28 mouse cellular contexts compared by ENCODE assay signal in the genomic region with DNA sequence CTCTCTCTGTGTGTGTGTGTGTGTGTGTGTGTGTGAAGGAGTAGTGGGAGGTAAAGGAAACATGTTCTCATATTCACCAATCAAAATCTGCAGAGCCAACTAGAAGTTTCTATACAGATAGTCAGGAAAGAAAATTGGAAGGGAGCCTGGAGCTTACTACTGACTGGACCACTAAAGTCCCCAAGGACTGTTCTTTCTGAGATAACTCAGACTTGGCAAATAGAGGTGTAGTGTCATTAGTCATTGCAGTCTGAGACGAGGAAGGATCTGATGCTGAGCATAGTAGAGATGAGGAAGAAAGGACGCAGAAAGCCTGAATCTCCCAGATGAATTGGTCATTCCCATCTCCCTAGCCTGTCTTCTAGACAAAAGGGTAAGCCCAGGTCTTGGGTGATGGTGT. TPM values are rescaled to one million over a fixed set of nuclear protein-coding genes. Genes with fewer than 3 reads are reported as not detected.
DNase-seq lines count a peak whose midpoint lies in the region; ATAC-seq and TF ChIP-seq lines count a peak whose summit lies in the region.
"Had no signal": no experiment of that assay in that cellular context is flagged by ENCODE, and none has a peak within 500 bp of the region (broad histone marks: within the 10 kb centered on the region; RNA-seq: fewer than 3 reads in every experiment).

No protein-coding gene starts in this region.

- H3K9ac ChIP-seq in embryonic facial prominence, embryonic 14.5 days (ENCODE audit: low read depth, low read length) = no peak overlapping the region
- H3K9ac ChIP-seq in kidney, postnatal 0 days (ENCODE audit: low read depth, low read length) = no peak overlapping the region
- H3K9ac ChIP-seq in midbrain, embryonic 13.5 days (replicated peaks) = no peak overlapping the region
- H3K9ac ChIP-seq: embryonic facial prominence, embryonic 15.5 days; forebrain, postnatal 0 days; heart, embryonic 12.5 days; heart, embryonic 15.5 days; hindbrain, embryonic 13.5 days; intestine, embryonic 15.5 days had no signal

- H3K27me3 ChIP-seq in embryonic facial prominence, embryonic 14.5 days (replicated peaks; ENCODE audit: control insufficient read depth, insufficient read depth, low read length) = no peaks in the 10 kb centered on the region
- no peaks in the 10 kb centered on the region for H3K27me3 ChIP-seq in embryonic facial prominence, embryonic 10.5 days (replicated peaks; ENCODE audit: low read depth, poor library complexity, severe bottlenecking)
- H3K27me3 ChIP-seq in kidney, postnatal 0 days (ENCODE audit: insufficient read depth, low read length) = no peaks in the 10 kb centered on the region
- 0 out of 2 replicates have a peak, but pooled peaks cover 3% of the 10 kb centered on the region for H3K27me3 ChIP-seq in midbrain, embryonic 13.5 days
- H3K27me3 ChIP-seq: CH12.LX; embryonic facial prominence, embryonic 15.5 days; heart, embryonic 12.5 days; heart, embryonic 15.5 days; hindbrain, embryonic 13.5 days; intestine, embryonic 15.5 days had no signal

- no peaks in the 10 kb centered on the region for H3K36me3 ChIP-seq in embryonic facial prominence, embryonic 14.5 days (ENCODE audit: control insufficient read depth, insufficient read depth, low read length)
- H3K36me3 ChIP-seq in embryonic facial prominence, embryonic 10.5 days (replicated peaks) = no peaks in the 10 kb centered on the region
- H3K36me3 ChIP-seq in kidney, postnatal 0 days (ENCODE audit: insufficient read depth, low read length) = no peaks in the 10 kb centered on the region
- H3K36me3 ChIP-seq in midbrain, embryonic 13.5 days = no peaks in the 10 kb centered on the region
- H3K36me3 ChIP-seq: embryonic facial prominence, embryonic 15.5 days; G1E; heart, embryonic 12.5 days; heart, embryonic 15.5 days; hindbrain, embryonic 10.5 days; hindbrain, embryonic 13.5 days; intestine, embryonic 15.5 days had no signal

- no peaks in the 10 kb centered on the region for H3K9me3 ChIP-seq in embryonic facial prominence, embryonic 14.5 days (ENCODE audit: control insufficient read depth, low read length)
- H3K9me3 ChIP-seq in embryonic facial prominence, embryonic 10.5 days = no peaks in the 10 kb centered on the region
- no peaks in the 10 kb centered on the region for H3K9me3 ChIP-seq in kidney, postnatal 0 days (replicated peaks; ENCODE audit: low read length)
- H3K9me3 ChIP-seq in midbrain, embryonic 13.5 days = no peaks in the 10 kb centered on the region
- H3K9me3 ChIP-seq: embryonic facial prominence, embryonic 15.5 days; G1E; heart, embryonic 12.5 days; heart, embryonic 15.5 days; hindbrain, embryonic 10.5 days; hindbrain, embryonic 13.5 days; intestine, embryonic 15.5 days had no signal

- DNase-seq in embryonic facial prominence, embryonic 14.5 days (ENCODE audit: low spot score) = peak; percentile 42
- no peak for DNase-seq in embryonic facial prominence, embryonic 10.5 days (ENCODE audit: low spot score)
- peak; percentile 26 for DNase-seq in kidney, postnatal 0 days (ENCODE audit: low spot score)
- no peak for DNase-seq in kidney, adult 9 months
- DNase-seq: adrenal gland, adult 2 months; adrenal gland, postnatal 14 days; B cell, adult 2 months; cerebellum, adult 11-12 months; cerebellum, adult 8-10 months; cerebellum, postnatal 10 days; cerebellum, postnatal 36 days; embryo, embryonic 11 days; forebrain, postnatal 0 days; gastrocnemius, adult 2 months; gastrocnemius, postnatal 14 days; heart, adult 18-20 months had no signal

- no peak for TF ChIP-seq POLR2A in bone marrow macrophage, adult 2 months (IDR thresholded peaks at IDR 0.05; ENCODE audit: borderline replicate concordance, low read depth, low read length)

- 68% methylated on average over 2 of the region's 2 CpGs for WGBS in embryonic facial prominence, embryonic 14.5 days
- WGBS in embryonic facial prominence, embryonic 10.5 days = 82% methylated on average over 2 of the region's 2 CpGs
- 69% methylated on average over 2 of the region's 2 CpGs for WGBS in kidney, postnatal 0 days
- WGBS in midbrain, embryonic 13.5 days = 88% methylated on average over 2 of the region's 2 CpGs

- H3K4me2 ChIP-seq in embryonic facial prominence, embryonic 14.5 days (ENCODE audit: low read depth, low read length) = no peak overlapping the region
- no peak overlapping the region for H3K4me2 ChIP-seq in kidney, postnatal 0 days (ENCODE audit: low read length)
- no peak overlapping the region for H3K4me2 ChIP-seq in midbrain, embryonic 13.5 days (replicated peaks)
- H3K4me2 ChIP-seq: embryonic facial prominence, embryonic 15.5 days; heart, embryonic 12.5 days; heart, embryonic 15.5 days; hindbrain, embryonic 13.5 days; intestine, embryonic 15.5 days had no signal

- no peak for ATAC-seq in embryonic facial prominence, embryonic 14.5 days (ENCODE audit: low read depth)
- ATAC-seq in kidney, postnatal 0 days (replicated peaks; ENCODE audit: low FRiP score, low read depth) = no peak
- ATAC-seq in midbrain, embryonic 13.5 days = no peak
- ATAC-seq: forebrain, embryonic 14.5 days; forebrain, postnatal 0 days; hindbrain, embryonic 16.5 days; intestine, embryonic 15.5 days had no signal

- H3K4me3 ChIP-seq in embryonic facial prominence, embryonic 14.5 days (ENCODE audit: low read depth, low read length) = no peak overlapping the region
- no peak overlapping the region for H3K4me3 ChIP-seq in embryonic facial prominence, embryonic 10.5 days
- H3K4me3 ChIP-seq in kidney, postnatal 0 days (replicated peaks; ENCODE audit: low read depth, low read length) = no peak overlapping the region
- no peak overlapping the region for H3K4me3 ChIP-seq in bone marrow macrophage, adult 2 months (ENCODE audit: insufficient read depth, low read length)
- no peak overlapping the region for H3K4me3 ChIP-seq in midbrain, embryonic 13.5 days (replicated peaks)
- H3K4me3 ChIP-seq: embryonic facial prominence, embryonic 15.5 days; gastrocnemius, adult 2 months; heart, embryonic 12.5 days; heart, embryonic 15.5 days; hindbrain, embryonic 10.5 days; hindbrain, embryonic 13.5 days; intestine, embryonic 15.5 days had no signal

- no peak overlapping the region for H3K27ac ChIP-seq in embryonic facial prominence, embryonic 14.5 days (replicated peaks; ENCODE audit: low read depth, low read length)
- no peak overlapping the region for H3K27ac ChIP-seq in embryonic facial prominence, embryonic 10.5 days (replicated peaks)
- no peak overlapping the region for H3K27ac ChIP-seq in kidney, postnatal 0 days
- H3K27ac ChIP-seq in bone marrow macrophage, adult 2 months (ENCODE audit: insufficient read depth, low read depth, low read length) = peak overlapping the region; percentile 59
- no peak overlapping the region for H3K27ac ChIP-seq in midbrain, embryonic 13.5 days
- H3K27ac ChIP-seq: embryonic facial prominence, embryonic 15.5 days; gastrocnemius, adult 2 months; heart, embryonic 15.5 days; hindbrain, embryonic 10.5 days; hindbrain, embryonic 13.5 days; intestine, embryonic 15.5 days had no signal

- TF ChIP-seq CTCF in kidney, postnatal 0 days (IDR thresholded peaks at IDR 0.05; ENCODE audit: low read depth) = no peak
- TF ChIP-seq CTCF in bone marrow macrophage, adult 2 months (IDR thresholded peaks at IDR 0.05; ENCODE audit: low read depth, low read length) = no peak

- no peaks in the 10 kb centered on the region for H3K4me1 ChIP-seq in embryonic facial prominence, embryonic 14.5 days (ENCODE audit: control insufficient read depth, insufficient read depth, low read length)
- H3K4me1 ChIP-seq in embryonic facial prominence, embryonic 10.5 days = no peaks in the 10 kb centered on the region
- H3K4me1 ChIP-seq in kidney, postnatal 0 days (replicated peaks; ENCODE audit: insufficient read depth, low read length) = no peaks in the 10 kb centered on the region
- H3K4me1 ChIP-seq in bone marrow macrophage, adult 2 months (ENCODE audit: control insufficient read depth, insufficient read depth, low read length) = peaks cover 41% of the 10 kb centered on the region
- no peaks in the 10 kb centered on the region for H3K4me1 ChIP-seq in midbrain, embryonic 13.5 days (replicated peaks)
- H3K4me1 ChIP-seq: embryonic facial prominence, embryonic 15.5 days; heart, embryonic 12.5 days; heart, embryonic 15.5 days; hindbrain, embryonic 10.5 days; hindbrain, embryonic 13.5 days; intestine, embryonic 15.5 days had no signal

RNA-seq across cellular contexts. Expression of gene Peli1, which starts 43.2 kb away (rescaled TPM):
- 41.3 and 47.2 TPM in 2 replicates for polyA plus RNA-seq in embryonic facial prominence, embryonic 14.5 days (2014; fragmentation: Nextera tagmentation; extraction: Ambion mirVana)
- 63.9 and 68.7 TPM in 2 replicates for polyA plus RNA-seq in embryonic facial prominence, embryonic 10.5 days (2016; fragmentation: Nextera tagmentation; extraction: Ambion mirVana)
- 40.2 and 40.5 TPM in 2 replicates for polyA plus RNA-seq in kidney, postnatal 0 days (2015; fragmentation: Nextera tagmentation; extraction: Ambion mirVana)
- 28.2 and 30.8 TPM in 2 replicates for polyA plus RNA-seq in bone marrow macrophage, adult 2 months (2012; ENCODE audit: insufficient read depth, insufficient read length, missing spikeins)
- polyA plus RNA-seq in midbrain, embryonic 13.5 days (2015; fragmentation: Nextera tagmentation; extraction: Ambion mirVana) = 92.6 and 102 TPM in 2 replicates

Comparison
In these comparisons a context has a peak if more than half of its experiments do, and no peak if none do; other contexts are left out.
1. DNase-seq: peak in embryonic facial prominence, embryonic 14.5 days (single experiment) and kidney, postnatal 0 days (single experiment); none in embryonic facial prominence, embryonic 10.5 days (single experiment) and kidney, adult 9 months (single experiment).